Mouse (Mus musculus) C3H10T1/2 (cell line): ENCODE data around the gene Paqr6. TPM values are rescaled to one million over a fixed set of nuclear protein-coding genes. Genes with fewer than 3 reads are reported as not detected.

Experiments
- polyA plus RNA-seq, 2 experiments: library from polyadenylated mRNA; unstranded; fragments of >200 nt; fragmentation: generic; extraction: Trizol; gene quantifications; one replicate each; pipeline ENCODE4 v1.2.1; 2012; ENCODE audit warnings: missing spikeins in 2 of 2

Gene Paqr6
- polyA plus RNA-seq, result not detected

GRCm38 (mm10) chr3:88364337-88364736, at the start of gene Paqr6:
Gene Paqr6, plus strand, starts transcription at chr3:88364584.

GRCm38 (mm10) chr3:88324951-88325405, 39.4 kb upstream of the Paqr6 start, which contains the start of gene Glmp:
Gene Glmp, plus strand, starts transcription at chr3:88325023.

GRCm38 (mm10) chr3:88336058-88337013, 28.0 kb upstream of the Paqr6 start, which contains the start of the genes Tmem79 and Smg5:
Gene Tmem79, minus strand, starts transcription at chr3:88336148.
Gene Smg5, plus strand, starts transcription at chr3:88336260.

GRCm38 (mm10) chr3:88372643-88373042, 8.3 kb downstream of the Paqr6 start, which contains the start of gene Bglap3:
Gene Bglap3, minus strand, starts transcription at chr3:88372743.

GRCm38 (mm10) chr3:88378599-88378998, 14.2 kb downstream of the Paqr6 start, which contains the start of gene Bglap2:
Gene Bglap2, minus strand, starts transcription at chr3:88378699.

GRCm38 (mm10) chr3:88384364-88384763, 20.0 kb downstream of the Paqr6 start, which contains the start of gene Bglap:
Gene Bglap, minus strand, starts transcription at chr3:88384464.

GRCm38 (mm10) chr3:88409741-88410644, 45.6 kb downstream of the Paqr6 start, which contains the start of gene Pmf1:
Gene Pmf1, minus strand, starts transcription at chr3:88410331.

Other genes starting within 250 kb of the Paqr6 start
- gene Mef2d, start 222.2 kb upstream of the Paqr6 start, polyA plus RNA-seq, result 10 to 100 TPM in 1 of 2 experiments, 1 to 10 TPM in 1; 7.3 to 18.8 TPM
- not detected for gene Rhbg, start 109.9 kb upstream of the Paqr6 start, polyA plus RNA-seq
- not detected for gene Gm38392, start 77.4 kb upstream of the Paqr6 start, polyA plus RNA-seq
- gene Tsacc, start 67.6 kb upstream of the Paqr6 start, polyA plus RNA-seq, result 1 to 10 TPM; 3.2 to 5.0 TPM
- 100 to 1,000 TPM; 268 to 434 TPM for gene Cct3, start 67.5 kb upstream of the Paqr6 start, polyA plus RNA-seq
- 100 to 1,000 TPM; 246 to 254 TPM for gene Glmp, start 39.6 kb upstream of the Paqr6 start, polyA plus RNA-seq
- gene Tmem79, start 28.4 kb upstream of the Paqr6 start, polyA plus RNA-seq, result 1 to 10 TPM; 1.5 to 2.2 TPM
- gene Smg5, start 28.3 kb upstream of the Paqr6 start, polyA plus RNA-seq, result 10 to 100 TPM; 27.4 to 29.6 TPM
- under 1 TPM; 0.14 to 0.27 TPM for gene Bglap3, start 8.2 kb downstream of the Paqr6 start, polyA plus RNA-seq
- under 1 TPM; 0.18 to 0.38 TPM for gene Bglap2, start 14.1 kb downstream of the Paqr6 start, polyA plus RNA-seq
- gene Bglap, start 19.9 kb downstream of the Paqr6 start, polyA plus RNA-seq, result under 1 TPM; 0.22 to 0.27 TPM
- 100 to 1,000 TPM; 110 to 188 TPM for gene Pmf1, start 45.7 kb downstream of the Paqr6 start, polyA plus RNA-seq
- gene Slc25a44, start 60.6 kb downstream of the Paqr6 start, polyA plus RNA-seq, result 10 to 100 TPM in 1 of 2 experiments, 1 to 10 TPM in 1; 7.9 to 21.7 TPM
- 1 to 10 TPM in 1 of 2 experiments, under 1 TPM in 1; 0.44 to 2.2 TPM for gene Sema4a, start 96.6 kb downstream of the Paqr6 start, polyA plus RNA-seq
- 1,000 to 10,000 TPM in 1 of 2 experiments, 100 to 1,000 TPM in 1; 785 to 1,633 TPM for gene Lmna, start 145.4 kb downstream of the Paqr6 start, polyA plus RNA-seq
- 10 to 100 TPM in 1 of 2 experiments, 1 to 10 TPM in 1; 1.7 to 18.5 TPM for gene Mex3a, start 167.8 kb downstream of the Paqr6 start, polyA plus RNA-seq
- gene Rab25, start 183.7 kb downstream of the Paqr6 start, polyA plus RNA-seq, result under 1 TPM in 1 of 2 experiments, not detected in 1; 0.12 TPM
- gene Lamtor2, start 188.5 kb downstream of the Paqr6 start, polyA plus RNA-seq, result 100 to 1,000 TPM in 1 of 2 experiments, 10 to 100 TPM in 1; 61.0 to 244 TPM
- gene Ubqln4, start 189.2 kb downstream of the Paqr6 start, polyA plus RNA-seq, result 10 to 100 TPM; 21.9 to 24.2 TPM
- gene Ssr2, start 211.3 kb downstream of the Paqr6 start, polyA plus RNA-seq, result 100 to 1,000 TPM; 288 to 443 TPM
- 10 to 100 TPM; 17.2 to 54.4 TPM for gene Arhgef2, start 241.4 kb downstream of the Paqr6 start, polyA plus RNA-seq